Mouse (Mus musculus): ENCODE data around the gene Gm21969. TPM values are rescaled to one million over a fixed set of nuclear protein-coding genes. Genes with fewer than 3 reads are reported as not detected.

Gene Gm21969
- polyA plus RNA-seq, 1 experiment = 0.03 TPM

- TF ChIP-seq GATA1 (IDR thresholded peaks at IDR 0.05; ENCODE audit: low read length) = no peak
These were observed 99.9 kb downstream of the Gm21969 start for GRCm38 (mm10) chr4:139702914-139703313.

- TF ChIP-seq GATA1 (IDR thresholded peaks at IDR 0.05; ENCODE audit: low read length) = no peak
These were observed 100.5 kb downstream of the Gm21969 start for GRCm38 (mm10) chr4:139703468-139703867.

GRCm38 (mm10) chr4:139705986-139706385, 103.0 kb downstream of the Gm21969 start:
- TF ChIP-seq GATA1 (IDR thresholded peaks at IDR 0.05; ENCODE audit: low read length) = no peak

- TF ChIP-seq GATA1 (IDR thresholded peaks at IDR 0.05; ENCODE audit: low read length) = no peak
These were observed 107.7 kb downstream of the Gm21969 start for GRCm38 (mm10) chr4:139710467-139711334.

Other genes starting within 250 kb of the Gm21969 start
- gene Iffo2, start 72.6 kb upstream of the Gm21969 start, polyA plus RNA-seq (2012) = 0.09 and 0.12 TPM in 2 replicates
- 29.6 and 30.4 TPM in 2 replicates for gene Aldh4a1, start 19.7 kb downstream of the Gm21969 start, polyA plus RNA-seq (2012)
- gene Tas1r2, start 50.4 kb downstream of the Gm21969 start, polyA plus RNA-seq (2012) = 0.02 TPM in 1 of 2 replicates, not detected in the other
- not detected in 2 replicates for gene Pax7, start 230.3 kb downstream of the Gm21969 start, polyA plus RNA-seq (2012)